Mouse (Mus musculus) lung, embryonic 16.5 days (tissue): ENCODE measurements around the gene Nek6. TPM values are rescaled to one million over a fixed set of nuclear protein-coding genes. Genes with fewer than 3 reads are reported as not detected.

ENCODE experiments used
- ATAC-seq: fragments of 200-750 bp; cut with Nextera tagmentation; 2 replicates; pipeline ENCODE4 v1.8.0; 2017; ENCODE audit warnings: low read depth, mild to moderate bottlenecking, moderate library complexity
- H3K27ac ChIP-seq: fragments of 300-500 bp; sonication (generic); 2 replicates; pipeline ENCODE4 v1.5.1; 2014; ENCODE audit warnings: mild to moderate bottlenecking, control low read depth, low read length
- H3K27me3 ChIP-seq: fragments of 300-500 bp; sonication (generic); 2 replicates; pipeline ENCODE4 v1.6.1; 2014; ENCODE audit warnings: low read depth, low read length, mixed read lengths; ENCODE audit not compliant: control insufficient read depth, insufficient read depth
- H3K36me3 ChIP-seq: fragments of 300-500 bp; sonication (generic); 2 replicates; pipeline ENCODE4 v1.6.1; 2014; ENCODE audit warnings: low read length; ENCODE audit not compliant: control insufficient read depth, insufficient read depth
- H3K4me1 ChIP-seq: fragments of 300-500 bp; sonication (generic); replicated peaks from 2 replicates; pipeline ENCODE4 v1.6.1; 2014; ENCODE audit warnings: low read length, mixed read lengths; ENCODE audit not compliant: control insufficient read depth, insufficient read depth
- H3K4me2 ChIP-seq: fragments of 300-500 bp; sonication (generic); 2 replicates; pipeline ENCODE4 v1.6.1; 2014; ENCODE audit warnings: low read depth, low read length, control low read depth
- H3K4me3 ChIP-seq: fragments of 300-500 bp; sonication (generic); 2 replicates; pipeline ENCODE4 v1.5.1; 2014; ENCODE audit warnings: mild to moderate bottlenecking, low read length, control low read depth
- H3K9ac ChIP-seq: fragments of 300-500 bp; sonication (generic); 2 replicates; pipeline ENCODE4 v1.6.1; 2014; ENCODE audit warnings: low read length, control low read depth
- H3K9me3 ChIP-seq: fragments of 300-500 bp; sonication (generic); 2 replicates; pipeline ENCODE4 v1.6.1; 2016; ENCODE audit warnings: low read length; ENCODE audit not compliant: control insufficient read depth
- WGBS: fragments of 180-500 bp; shearing (Covaris S2); extraction: QIAGEN DNeasy Blood & Tissue Kit; methylation state at CpG from one replicate; pipeline ENCODE4 v1.1.7; 2014; 5-methylcytosine and 5-hydroxymethylcytosine counted together
- polyA plus RNA-seq: library from polyadenylated mRNA; unstranded; fragments of >200 nt; fragmentation: Nextera tagmentation; extraction: Ambion mirVana; gene quantifications from 2 replicates; pipeline ENCODE4 v1.2.1, GENCODE M21; 2015

Gene Nek6
- polyA plus RNA-seq, 1 experiment from 2014 or later = 122 TPM

DNA sequence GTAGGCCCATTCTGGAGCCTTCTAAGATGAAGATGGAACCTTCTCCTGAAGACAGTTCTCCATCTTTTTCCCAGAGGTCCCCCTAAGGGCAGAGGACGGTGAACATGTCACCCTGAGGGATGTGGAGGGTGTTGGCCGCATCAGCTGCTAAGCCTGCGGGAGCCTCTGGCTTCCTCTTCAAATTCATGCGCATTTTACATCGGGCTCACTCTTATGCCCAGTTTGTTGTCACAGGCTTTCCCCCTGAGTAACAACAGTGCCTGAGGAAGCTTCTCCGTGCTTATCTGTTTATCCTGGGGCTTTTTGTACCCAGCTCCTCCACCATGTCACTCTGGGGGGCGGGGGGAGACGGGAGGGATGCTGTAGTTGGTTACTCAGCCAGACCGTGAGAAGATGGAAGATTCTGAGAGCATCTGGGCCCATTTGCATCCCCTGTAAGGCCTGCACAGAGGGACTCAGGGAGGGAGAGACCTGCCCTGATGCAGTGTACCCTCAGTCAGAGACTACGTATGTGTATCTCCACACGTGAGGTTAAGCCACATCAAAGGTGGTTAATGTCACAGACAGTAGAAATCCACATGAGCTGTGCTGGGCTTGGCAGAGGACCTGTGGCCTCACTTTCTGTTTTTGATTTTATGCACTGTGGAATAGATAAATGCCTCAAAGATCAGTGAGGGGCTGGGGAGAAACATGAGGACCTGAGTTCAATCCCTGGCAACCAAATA is 36.5 kb downstream of the Nek6 start:
- Histone ChIP-seq H3K36me3 (no peaks in the 10 kb centered on the region; the same call in 1 of the 2 replicates), H3K9ac (no peak overlapping the region), H3K27me3 (no peaks in the 10 kb centered on the region), H3K4me3 (no peak overlapping the region), H3K27ac (no peak overlapping the region), H3K4me1 (peaks cover 27% of the 10 kb centered on the region), H3K9me3 (no peaks in the 10 kb centered on the region), H3K4me2 (no peak overlapping the region)
- ATAC-seq = no peak
- 77% methylated on average over 11 of the region's 11 CpGs for WGBS

DNA sequence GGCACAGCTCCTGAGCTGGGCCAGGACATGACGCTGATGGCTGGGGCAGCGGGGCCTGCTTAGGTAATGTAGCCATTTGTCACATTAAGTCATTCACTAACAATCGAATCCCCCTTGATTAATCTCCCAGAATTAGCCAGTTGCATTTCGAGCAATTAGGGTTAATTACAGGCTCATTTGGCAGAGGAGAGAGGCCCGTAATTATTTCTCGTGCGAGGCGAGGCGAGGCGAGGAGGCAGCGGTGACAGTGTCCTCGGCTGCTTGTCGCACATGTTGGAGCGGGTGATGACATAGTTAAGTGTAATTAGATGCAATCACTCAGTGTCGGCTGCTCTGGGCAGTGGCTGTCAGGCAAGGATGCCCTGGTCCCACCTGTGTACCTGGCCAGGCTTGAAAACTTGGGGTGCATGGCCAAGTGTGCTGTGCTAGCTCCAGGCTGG is 40.6 kb downstream of the Nek6 start:
- Histone ChIP-seq H3K27me3 (no peaks in the 10 kb centered on the region), H3K27ac (no peak overlapping the region), H3K4me3 (no peak overlapping the region), H3K4me1 (peaks cover 12% of the 10 kb centered on the region), H3K9ac (no peak overlapping the region), H3K9me3 (no peaks in the 10 kb centered on the region), H3K36me3 (peaks cover 2% of the 10 kb centered on the region; the same call in 1 of the 2 replicates), H3K4me2 (no peak overlapping the region)
- ATAC-seq = no peak
- 89% methylated on average over 15 of the region's 15 CpGs for WGBS

DNA sequence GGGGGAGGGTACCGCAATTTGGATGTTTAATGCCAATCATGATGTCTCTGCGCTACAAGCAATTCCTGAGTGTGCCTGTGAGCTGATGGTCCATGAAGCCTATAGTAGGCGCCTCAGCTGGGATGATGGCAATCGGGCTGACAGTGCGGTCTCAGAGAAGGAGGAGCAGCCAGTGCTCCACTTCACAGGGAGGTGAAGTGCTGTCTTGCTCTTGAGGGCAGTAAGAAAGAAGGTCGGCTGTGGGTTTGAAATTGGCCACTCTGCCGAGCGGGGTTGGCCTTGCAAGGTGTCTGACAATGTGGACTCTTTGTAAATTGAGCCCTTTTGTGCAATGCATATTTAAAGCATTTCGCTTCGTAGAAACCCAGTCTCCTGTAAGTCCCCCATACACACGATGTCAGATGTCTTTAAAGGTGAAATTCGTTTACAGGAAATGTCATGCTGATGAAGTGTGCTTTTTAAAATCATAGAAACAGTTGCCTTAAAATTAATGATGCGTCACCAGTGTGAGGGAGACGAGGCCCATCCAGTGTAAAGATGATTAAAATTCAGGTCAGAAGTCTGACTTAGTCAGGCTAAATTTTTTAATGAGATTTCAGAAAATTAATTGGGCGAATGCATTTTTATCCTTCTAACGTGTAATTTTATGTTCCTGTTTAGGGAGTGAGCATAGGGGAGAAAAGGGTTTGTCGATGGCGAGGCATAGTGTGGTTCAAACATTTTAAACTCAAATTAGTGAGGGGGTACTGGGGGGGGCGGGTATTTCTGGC is 43.0 kb downstream of the Nek6 start:
- no peak overlapping the region for H3K4me3 ChIP-seq
- peaks cover 9% of the 10 kb centered on the region for H3K4me1 ChIP-seq
- H3K36me3 ChIP-seq = peaks cover 7% of the 10 kb centered on the region
- no peak overlapping the region for H3K9ac ChIP-seq
- 49% methylated on average over 19 of the region's 19 CpGs for WGBS
- ATAC-seq = no peak
- no peaks in the 10 kb centered on the region for H3K9me3 ChIP-seq
- no peak overlapping the region for H3K27ac ChIP-seq
- H3K27me3 ChIP-seq = no peaks in the 10 kb centered on the region
- H3K4me2 ChIP-seq = no peak overlapping the region

DNA sequence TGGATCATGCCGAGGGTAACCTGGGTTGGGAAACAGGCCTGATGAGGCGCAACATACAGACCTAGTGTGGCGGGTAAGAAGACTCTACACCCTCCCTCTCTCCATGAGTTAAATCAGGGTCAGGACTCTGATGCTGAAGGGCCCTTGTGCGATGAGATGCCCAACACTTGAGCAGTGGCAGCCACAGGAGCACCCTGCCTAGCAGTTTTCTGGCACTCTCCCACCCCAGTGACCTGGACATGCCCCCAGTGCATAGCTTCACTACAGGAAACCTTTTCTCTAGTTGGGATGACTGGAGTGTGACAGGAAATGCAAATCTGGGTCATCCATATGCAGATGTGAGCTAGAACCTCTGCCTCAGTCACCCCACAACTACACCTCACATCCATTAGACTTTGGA is 44.2 kb downstream of the Nek6 start:
- peaks cover 18% of the 10 kb centered on the region for H3K36me3 ChIP-seq
- ATAC-seq = peak; percentile 22; the same call in 1 of the 2 replicates
- H3K9me3 ChIP-seq = no peaks in the 10 kb centered on the region
- H3K9ac ChIP-seq = no peak overlapping the region
- 69% methylated on average over 4 of the region's 4 CpGs for WGBS
- H3K27ac ChIP-seq = no peak overlapping the region
- H3K4me3 ChIP-seq = no peak overlapping the region
- H3K4me2 ChIP-seq = no peak overlapping the region
- peaks cover 9% of the 10 kb centered on the region for H3K4me1 ChIP-seq
- no peaks in the 10 kb centered on the region for H3K27me3 ChIP-seq

DNA sequence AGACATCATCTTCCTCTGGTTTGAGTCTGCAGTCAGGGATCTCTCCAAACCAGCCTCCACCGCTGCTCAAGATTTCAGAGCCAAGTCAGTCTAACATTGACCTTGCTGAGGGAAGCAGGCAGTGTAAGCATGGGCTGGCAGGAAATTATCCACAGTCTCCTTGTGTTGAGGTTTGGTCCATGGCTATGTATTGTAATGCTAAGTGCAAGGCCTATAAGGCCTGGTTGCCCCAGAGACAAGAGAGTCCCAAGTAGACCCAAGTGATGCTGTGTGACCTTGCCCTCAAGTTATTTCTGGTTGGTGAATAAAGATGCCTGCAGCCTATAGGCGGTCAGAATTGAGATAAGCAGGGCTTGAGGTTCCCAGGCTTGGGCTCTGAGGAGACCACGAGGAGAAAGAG is 45.3 kb downstream of the Nek6 start:
- 92% methylated on average over 3 of the region's 3 CpGs for WGBS
- Histone ChIP-seq H3K36me3 (peaks cover 22% of the 10 kb centered on the region), H3K9me3 (no peaks in the 10 kb centered on the region), H3K4me1 (peaks cover 9% of the 10 kb centered on the region), H3K27me3 (no peaks in the 10 kb centered on the region), H3K4me3 (no peak overlapping the region), H3K27ac (no peak overlapping the region), H3K9ac (no peak overlapping the region), H3K4me2 (no peak overlapping the region)
- ATAC-seq = no peak

DNA sequence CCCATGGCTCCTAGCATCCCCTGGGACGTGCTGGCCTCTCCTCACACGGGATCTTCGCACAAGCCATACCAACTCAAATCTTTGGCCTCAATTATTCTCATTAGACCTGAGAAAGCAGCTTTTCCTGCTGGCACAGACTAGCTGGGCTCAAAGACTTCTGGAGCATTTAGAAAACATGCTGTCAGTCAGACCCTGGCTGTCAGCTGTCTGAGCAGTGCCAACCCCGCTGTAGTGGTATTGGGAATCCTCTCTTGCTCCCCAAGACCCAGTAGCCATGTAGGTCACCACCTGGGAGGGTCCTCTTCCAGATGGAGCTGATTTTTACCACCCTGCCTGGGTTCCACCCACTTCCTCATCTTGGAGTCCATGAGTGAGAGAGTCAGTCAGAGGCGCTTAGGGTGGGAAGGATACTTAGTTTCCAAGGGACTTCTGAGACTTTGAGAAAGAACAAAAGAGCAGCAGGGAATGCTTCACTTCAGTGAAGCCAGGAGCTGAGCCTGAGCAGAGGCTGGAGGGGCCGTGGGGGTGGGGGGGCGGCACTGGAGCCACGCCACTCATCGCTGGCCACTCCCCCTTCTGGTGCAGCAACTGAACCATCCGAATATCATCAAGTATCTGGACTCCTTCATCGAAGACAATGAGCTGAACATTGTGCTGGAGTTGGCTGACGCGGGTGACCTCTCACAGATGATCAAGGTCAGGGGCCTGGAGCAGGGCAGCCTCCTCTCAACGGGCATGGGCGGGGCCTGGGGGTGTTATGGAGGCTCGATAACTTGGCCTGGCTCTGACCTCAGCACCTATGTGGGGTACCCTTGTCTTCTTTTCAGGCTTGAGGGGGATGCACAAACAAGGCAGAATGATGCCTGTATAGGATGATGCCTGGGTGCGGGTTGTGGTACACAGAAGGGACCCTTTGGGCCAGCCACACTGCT is 49.1 kb downstream of the Nek6 start:
- Histone ChIP-seq H3K27me3 (no peaks in the 10 kb centered on the region), H3K9me3 (no peaks in the 10 kb centered on the region), H3K4me3 (no peak overlapping the region), H3K36me3 (peaks cover 28% of the 10 kb centered on the region), H3K9ac (no peak overlapping the region), H3K4me1 (0 out of 2 replicates have a peak, but pooled peaks cover under 1% of the 10 kb centered on the region), H3K27ac (no peak overlapping the region), H3K4me2 (no peak overlapping the region)
- 76% methylated on average over 17 of the region's 17 CpGs for WGBS
- ATAC-seq = no peak

DNA sequence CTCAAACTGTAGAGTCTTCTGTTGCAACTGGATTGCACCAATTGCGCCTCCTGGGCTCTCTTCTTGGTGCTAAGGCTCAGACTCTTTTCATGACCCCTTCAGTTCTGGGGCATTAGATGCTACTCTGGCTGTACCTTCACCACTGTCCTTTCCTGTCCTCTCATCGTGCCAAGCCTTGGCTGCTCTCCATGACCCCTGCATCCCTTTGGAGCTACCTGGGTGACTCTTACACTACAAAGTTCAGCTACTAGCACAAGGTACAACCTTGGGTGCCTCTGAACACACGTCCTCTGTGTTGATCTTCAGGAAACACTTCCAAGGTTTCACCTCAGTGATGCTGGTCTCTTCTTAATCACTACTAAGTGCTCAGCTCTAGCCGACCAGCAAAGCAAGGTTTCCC is 51.2 kb downstream of the Nek6 start:
- no peaks in the 10 kb centered on the region for H3K9me3 ChIP-seq
- H3K4me1 ChIP-seq = no peaks in the 10 kb centered on the region
- H3K27me3 ChIP-seq = no peaks in the 10 kb centered on the region
- 85% methylated on average over 4 of the region's 4 CpGs for WGBS
- H3K9ac ChIP-seq = no peak overlapping the region
- no peak overlapping the region for H3K4me3 ChIP-seq
- no peak overlapping the region for H3K27ac ChIP-seq
- no peak overlapping the region for H3K4me2 ChIP-seq
- H3K36me3 ChIP-seq = peaks cover 34% of the 10 kb centered on the region
- no peak for ATAC-seq

DNA sequence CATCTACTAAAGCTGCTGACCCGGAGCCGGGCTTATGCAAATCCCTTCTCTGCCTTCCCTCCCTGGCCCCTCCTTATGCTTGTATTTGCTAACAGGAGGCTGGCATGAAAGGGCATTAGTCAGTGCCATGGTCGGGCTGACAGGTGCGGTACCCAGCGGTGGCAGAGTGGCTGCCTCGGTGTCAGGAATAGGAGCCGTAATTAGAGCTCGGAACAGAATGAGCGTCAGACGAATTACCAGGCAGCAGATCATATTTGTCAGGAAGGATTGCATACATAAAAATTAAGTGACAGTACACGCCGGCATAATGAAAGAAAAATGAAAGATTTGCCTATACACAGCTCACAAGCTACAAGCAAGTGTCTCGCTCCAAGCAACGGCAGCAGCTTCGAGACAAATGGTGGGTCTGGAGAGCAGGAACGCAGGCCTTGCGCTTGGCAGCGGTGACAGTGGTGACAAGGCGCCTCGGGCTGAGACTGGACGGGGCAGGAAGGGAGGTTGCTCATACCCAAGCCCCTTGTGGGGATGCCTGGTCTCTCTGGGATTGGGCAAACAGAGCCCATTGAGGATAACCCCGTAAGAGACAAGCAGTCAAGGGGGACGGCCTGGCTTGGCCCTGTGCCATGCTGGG is 60.6 kb downstream of the Nek6 start:
- H3K27ac ChIP-seq = no peak overlapping the region
- no peaks in the 10 kb centered on the region for H3K27me3 ChIP-seq
- no peak overlapping the region for H3K4me3 ChIP-seq
- H3K36me3 ChIP-seq = peaks cover 30% of the 10 kb centered on the region
- 84% methylated on average over 23 of the region's 23 CpGs for WGBS
- no peaks in the 10 kb centered on the region for H3K9me3 ChIP-seq
- H3K4me1 ChIP-seq = no peaks in the 10 kb centered on the region
- H3K4me2 ChIP-seq = no peak overlapping the region
- ATAC-seq = no peak
- H3K9ac ChIP-seq = no peak overlapping the region
